Mouse (Mus musculus) liver, embryonic 13.5 days (tissue): ENCODE measurements around the gene Pcnx2. TPM values are rescaled to one million over a fixed set of nuclear protein-coding genes. Genes with fewer than 3 reads are reported as not detected.

ENCODE experiments used
- ATAC-seq: fragments of 200-750 bp; cut with Nextera tagmentation; 2 replicates; pipeline ENCODE4 v1.8.0; 2017; ENCODE audit warnings: low read depth, mild to moderate bottlenecking, moderate number of reproducible peaks, moderate library complexity
- DNase-seq: peaks from one replicate; pipeline ENCODE4 v3.0.0; 2022
- H3K27ac ChIP-seq: fragments of 300-500 bp; sonication (generic); 2 replicates; pipeline ENCODE4 v1.5.1; 2015; ENCODE audit warnings: moderate library complexity, mild to moderate bottlenecking, inconsistent platforms
- H3K27me3 ChIP-seq: fragments of 300-500 bp; sonication (generic); 2 replicates; pipeline ENCODE4 v1.6.1; 2015; ENCODE audit warnings: mild to moderate bottlenecking, inconsistent platforms
- H3K36me3 ChIP-seq: fragments of 300-500 bp; sonication (generic); 2 replicates; pipeline ENCODE4 v1.6.1; 2015; ENCODE audit warnings: mild to moderate bottlenecking, inconsistent platforms
- H3K4me1 ChIP-seq: fragments of 300-500 bp; sonication (generic); replicated peaks from 2 replicates; pipeline ENCODE4 v1.6.1; 2015; ENCODE audit warnings: inconsistent platforms
- H3K4me2 ChIP-seq: fragments of 300-500 bp; sonication (generic); 2 replicates; pipeline ENCODE4 v1.6.1; 2015; ENCODE audit warnings: inconsistent platforms, mild to moderate bottlenecking, moderate library complexity
- H3K4me3 ChIP-seq: fragments of 300-500 bp; sonication (generic); replicated peaks from 2 replicates; pipeline ENCODE4 v1.5.1; 2015; ENCODE audit warnings: mild to moderate bottlenecking, inconsistent platforms
- H3K9ac ChIP-seq: fragments of 300-500 bp; sonication (generic); 2 replicates; pipeline ENCODE4 v1.6.1; 2015; ENCODE audit warnings: mild to moderate bottlenecking, inconsistent platforms
- H3K9me3 ChIP-seq: fragments of 300-500 bp; sonication (generic); replicated peaks from 2 replicates; pipeline ENCODE4 v1.6.1; 2016; ENCODE audit warnings: inconsistent platforms
- WGBS: fragments of 180-500 bp; shearing (Covaris S2); methylation state at CpG from one replicate; pipeline ENCODE4 v1.1.7; 2015; ENCODE audit not compliant: insufficient replicate concordance; 5-methylcytosine and 5-hydroxymethylcytosine counted together
- polyA plus RNA-seq: library from polyadenylated mRNA; unstranded; fragments of >200 nt; fragmentation: Nextera tagmentation; extraction: Ambion mirVana; gene quantifications from 2 replicates; pipeline ENCODE4 v1.2.1, GENCODE M21; 2015

Pcnx2 gene
- polyA plus RNA-seq, 1 experiment from 2014 or later: 0.27 TPM

GRCm38 (mm10) chr8:125777478-125778164 is 120.5 kb downstream of the Pcnx2 start:
- Histone ChIP-seq H3K36me3 (no peaks in the 10 kb centered on the region), H3K9me3 (no peaks in the 10 kb centered on the region), H3K4me1 (peaks cover 23% of the 10 kb centered on the region), H3K27ac (no peak overlapping the region; the same call in 1 of the 2 replicates), H3K4me2 (no peak overlapping the region), H3K4me3 (no peak overlapping the region), H3K27me3 (no peaks in the 10 kb centered on the region), H3K9ac (no peak overlapping the region)
- no peak for DNase-seq
- WGBS: 36% methylated on average over 12 of the region's 12 CpGs
- no peak; the same call in 1 of the 2 replicates for ATAC-seq

GRCm38 (mm10) chr8:125776800-125777199 is 121.3 kb downstream of the Pcnx2 start:
- ATAC-seq: 0 out of 2 replicates have a peak, but pooled peaks have one; percentile 16
- H3K27me3 ChIP-seq: no peaks in the 10 kb centered on the region
- 38% methylated on average over 6 of the region's 6 CpGs for WGBS
- H3K27ac ChIP-seq: no peak overlapping the region
- peaks cover 29% of the 10 kb centered on the region for H3K4me1 ChIP-seq
- no peak overlapping the region for H3K4me3 ChIP-seq
- no peaks in the 10 kb centered on the region for H3K9me3 ChIP-seq
- no peaks in the 10 kb centered on the region for H3K36me3 ChIP-seq
- no peak overlapping the region for H3K9ac ChIP-seq
- no peak for DNase-seq
- H3K4me2 ChIP-seq: no peak overlapping the region

GRCm38 (mm10) chr8:125776314-125776713 is 121.8 kb downstream of the Pcnx2 start:
- WGBS: 81% methylated on average over 3 of the region's 3 CpGs

GRCm38 (mm10) chr8:125775031-125775430 is 123.1 kb downstream of the Pcnx2 start:
- DNase-seq (no peak), ATAC-seq (no peak)
- Histone ChIP-seq H3K9ac (no peak overlapping the region), H3K4me1 (peaks cover 26% of the 10 kb centered on the region), H3K9me3 (no peaks in the 10 kb centered on the region), H3K4me2 (no peak overlapping the region), H3K27ac (no peak overlapping the region), H3K36me3 (no peaks in the 10 kb centered on the region), H3K27me3 (no peaks in the 10 kb centered on the region), H3K4me3 (no peak overlapping the region)
- WGBS: 44% methylated on average over 3 of the region's 3 CpGs

More at GRCm38 (mm10) chr8:125776314-125776713, 121.8 kb downstream of the Pcnx2 start:
- Histone ChIP-seq H3K27me3 (no peaks in the 10 kb centered on the region), H3K9ac (no peak overlapping the region), H3K4me3 (no peak overlapping the region), H3K27ac (no peak overlapping the region), H3K4me2 (no peak overlapping the region), H3K36me3 (no peaks in the 10 kb centered on the region), H3K9me3 (no peaks in the 10 kb centered on the region), H3K4me1 (peaks cover 29% of the 10 kb centered on the region)
- ATAC-seq (no peak), DNase-seq (no peak)

- DNase-seq: no peak
- 62% methylated on average over 7 of the region's 7 CpGs for WGBS
Observed at GRCm38 (mm10) chr8:125773281-125773803, 124.8 kb downstream of the Pcnx2 start.

GRCm38 (mm10) chr8:125772300-125772699 is 125.8 kb downstream of the Pcnx2 start:
- Histone ChIP-seq H3K9me3 (no peaks in the 10 kb centered on the region), H3K4me2 (no peak overlapping the region), H3K4me1 (peaks cover 16% of the 10 kb centered on the region), H3K27ac (no peak overlapping the region), H3K36me3 (no peaks in the 10 kb centered on the region), H3K27me3 (no peaks in the 10 kb centered on the region), H3K4me3 (no peak overlapping the region), H3K9ac (no peak overlapping the region)
- ATAC-seq (peak; percentile 50; the same call in 1 of the 2 replicates), DNase-seq (no peak)
- 40% methylated on average over 2 of the region's 2 CpGs for WGBS

More at GRCm38 (mm10) chr8:125773281-125773803, 124.8 kb downstream of the Pcnx2 start:
- Histone ChIP-seq H3K36me3 (no peaks in the 10 kb centered on the region), H3K27ac (no peak overlapping the region), H3K4me2 (no peak overlapping the region), H3K4me3 (no peak overlapping the region), H3K4me1 (peaks cover 26% of the 10 kb centered on the region), H3K9me3 (no peaks in the 10 kb centered on the region), H3K9ac (no peak overlapping the region), H3K27me3 (no peaks in the 10 kb centered on the region)
- no peak for ATAC-seq

- Histone ChIP-seq H3K9me3 (no peaks in the 10 kb centered on the region), H3K36me3 (no peaks in the 10 kb centered on the region), H3K4me2 (no peak overlapping the region), H3K27ac (no peak overlapping the region), H3K4me3 (no peak overlapping the region), H3K9ac (no peak overlapping the region), H3K27me3 (no peaks in the 10 kb centered on the region), H3K4me1 (peaks cover 21% of the 10 kb centered on the region)
- 78% methylated on average over 10 of the region's 10 CpGs for WGBS
- DNase-seq: no peak
- no peak for ATAC-seq
Observed at GRCm38 (mm10) chr8:125768079-125768478, 130.0 kb downstream of the Pcnx2 start.

GRCm38 (mm10) chr8:125763066-125763786 is 134.9 kb downstream of the Pcnx2 start:
- ATAC-seq (peak; percentile 82), DNase-seq (no peak)
- WGBS: 48% methylated on average over 16 of the region's 16 CpGs
- no peaks in the 10 kb centered on the region for H3K9me3 ChIP-seq
- no peaks in the 10 kb centered on the region for H3K27me3 ChIP-seq
- H3K27ac ChIP-seq: peak overlapping the region; percentile 9; the same call in 1 of the 2 replicates
- peaks cover 17% of the 10 kb centered on the region for H3K4me1 ChIP-seq
- H3K4me3 ChIP-seq: no peak overlapping the region
- H3K36me3 ChIP-seq: no peaks in the 10 kb centered on the region
- H3K9ac ChIP-seq: no peak overlapping the region
- no peak overlapping the region for H3K4me2 ChIP-seq

GRCm38 (mm10) chr8:125759022-125759421 is 139.1 kb downstream of the Pcnx2 start:
- H3K27ac ChIP-seq: no peak overlapping the region
- no peak overlapping the region for H3K9ac ChIP-seq
- H3K9me3 ChIP-seq: no peaks in the 10 kb centered on the region
- no peak overlapping the region for H3K4me3 ChIP-seq
- H3K4me2 ChIP-seq: no peak overlapping the region
- no peaks in the 10 kb centered on the region for H3K27me3 ChIP-seq
- peaks cover 19% of the 10 kb centered on the region for H3K4me1 ChIP-seq
- 40% methylated on average over 10 of the region's 10 CpGs for WGBS
- H3K36me3 ChIP-seq: no peaks in the 10 kb centered on the region
- DNase-seq: peak; percentile 22
- no peak for ATAC-seq

- H3K27ac ChIP-seq: no peak overlapping the region
- H3K4me3 ChIP-seq: no peak overlapping the region
- no peaks in the 10 kb centered on the region for H3K9me3 ChIP-seq
- peaks cover 4% of the 10 kb centered on the region; the same call in 1 of the 2 replicates for H3K4me1 ChIP-seq
- WGBS: 67% methylated on average over 1 of the region's 1 CpGs
- DNase-seq (no peak), ATAC-seq (no peak)
- no peak overlapping the region for H3K9ac ChIP-seq
- no peaks in the 10 kb centered on the region for H3K36me3 ChIP-seq
- H3K27me3 ChIP-seq: no peaks in the 10 kb centered on the region
- no peak overlapping the region for H3K4me2 ChIP-seq
Observed at GRCm38 (mm10) chr8:125757106-125757496, 141.0 kb downstream of the Pcnx2 start.

- H3K9me3 ChIP-seq: no peaks in the 10 kb centered on the region
- no peaks in the 10 kb centered on the region for H3K36me3 ChIP-seq
- H3K4me2 ChIP-seq: no peak overlapping the region
- WGBS: 46% methylated on average over 9 of the region's 9 CpGs
- no peak overlapping the region for H3K4me3 ChIP-seq
- H3K9ac ChIP-seq: no peak overlapping the region
- DNase-seq (no peak), ATAC-seq (no peak)
- no peak overlapping the region; the same call in 1 of the 2 replicates for H3K27ac ChIP-seq
- no peaks in the 10 kb centered on the region for H3K27me3 ChIP-seq
- peaks cover 4% of the 10 kb centered on the region; the same call in 1 of the 2 replicates for H3K4me1 ChIP-seq
Observed at GRCm38 (mm10) chr8:125756391-125757105, 141.6 kb downstream of the Pcnx2 start.
